Mouse (Mus musculus): ENCODE results near the gene E2f3.
A peak's percentile ranks its signal among the peaks of the same experiment; 100 is the strongest.

The E2f3 gene

GRCm38 (mm10) chr13:29919841-29920240 is 66.0 kb downstream of the E2f3 start:
- DNase-seq (ENCODE audit: extremely low spot score) = no peak

GRCm38 (mm10) chr13:29916561-29916960 is 69.3 kb downstream of the E2f3 start:
- no peak for DNase-seq (ENCODE audit: extremely low spot score)

DNA sequence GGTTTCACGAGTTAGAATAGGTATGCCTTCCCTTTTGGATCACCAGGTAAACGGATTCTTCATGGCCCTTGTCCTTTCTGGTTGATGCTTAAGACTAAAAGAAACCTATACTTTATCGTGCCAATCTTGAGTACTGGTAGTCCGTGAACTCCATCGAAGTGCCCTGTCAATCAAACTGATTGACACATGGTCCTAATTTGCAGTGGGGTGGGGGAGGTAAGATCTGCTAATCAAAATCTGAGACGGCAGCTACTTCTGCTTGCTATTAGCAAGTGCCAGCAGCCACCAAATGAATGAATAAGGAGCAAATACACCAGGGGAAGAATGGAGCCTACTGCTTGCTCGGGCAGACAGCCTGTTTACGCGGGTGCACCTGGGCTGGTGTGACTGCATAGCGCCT is 72.3 kb downstream of the E2f3 start:
- DNase-seq (ENCODE audit: extremely low spot score) = no peak

DNA sequence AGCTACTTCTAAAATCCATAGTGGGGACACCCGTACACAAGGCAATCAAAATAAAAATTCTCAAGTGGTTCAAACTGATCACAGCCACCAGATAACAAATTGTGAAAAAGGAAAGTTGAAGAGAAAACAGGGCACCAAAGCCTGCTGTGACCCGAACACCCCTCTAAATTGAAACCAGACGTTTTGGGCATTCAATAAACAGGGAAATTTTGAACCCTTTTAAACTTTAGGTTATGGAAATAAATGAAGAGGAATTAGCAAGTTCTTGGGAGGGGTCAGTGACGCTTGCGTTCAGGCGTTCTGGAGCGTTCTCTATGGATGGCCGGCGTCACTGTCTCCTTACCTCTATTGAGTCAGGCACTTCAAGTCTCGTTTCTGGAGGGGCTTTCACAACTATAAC is 72.8 kb downstream of the E2f3 start:
- DNase-seq (ENCODE audit: extremely low spot score) = no peak

DNA sequence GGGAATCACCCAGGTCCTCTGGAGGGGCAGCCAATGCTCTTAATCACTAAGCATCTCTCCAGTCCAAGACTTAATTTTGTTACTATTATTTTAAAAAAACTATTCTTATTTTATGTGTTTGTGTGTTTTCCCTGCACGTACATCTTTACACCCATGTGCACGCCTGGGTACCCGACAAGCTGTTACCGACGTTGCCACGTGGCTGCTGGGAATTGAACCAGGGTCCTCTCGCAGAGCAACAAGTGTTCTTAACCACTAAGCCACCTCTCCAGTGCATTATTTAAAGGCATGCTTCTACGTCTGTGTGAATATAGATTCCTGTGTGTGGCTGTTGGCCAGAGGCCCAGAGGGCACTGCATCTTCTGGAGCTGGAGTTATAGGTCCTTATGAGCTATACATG is 73.6 kb downstream of the E2f3 start:
- DNase-seq (ENCODE audit: extremely low spot score) = no peak

GRCm38 (mm10) chr13:29911141-29911540 is 74.7 kb downstream of the E2f3 start:
- no peak for DNase-seq (ENCODE audit: extremely low spot score)

DNA sequence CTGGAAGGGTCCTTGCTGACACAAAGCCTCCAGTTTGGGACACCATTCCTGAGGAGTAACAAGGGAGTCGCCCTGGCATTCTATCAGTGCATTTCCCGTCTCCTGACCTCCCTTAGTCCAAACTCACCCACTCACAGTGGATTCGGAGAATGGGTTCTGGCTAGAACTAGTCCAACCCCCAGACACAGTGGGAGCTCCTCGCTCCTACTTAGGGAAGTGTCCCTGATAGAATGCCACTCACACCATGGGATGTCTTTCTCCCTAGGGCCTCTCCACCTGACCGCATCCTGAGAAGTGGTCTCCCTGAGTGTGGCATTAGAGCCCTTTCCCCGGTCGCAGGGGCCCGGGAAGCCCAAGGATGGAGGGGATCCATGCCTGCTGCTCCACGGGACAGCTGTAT is 77.4 kb downstream of the E2f3 start:
- DNase-seq (ENCODE audit: extremely low spot score) = no peak

- DNase-seq (ENCODE audit: extremely low spot score) = no peak
Observed at GRCm38 (mm10) chr13:29907995-29908394, 77.9 kb downstream of the E2f3 start.

DNA sequence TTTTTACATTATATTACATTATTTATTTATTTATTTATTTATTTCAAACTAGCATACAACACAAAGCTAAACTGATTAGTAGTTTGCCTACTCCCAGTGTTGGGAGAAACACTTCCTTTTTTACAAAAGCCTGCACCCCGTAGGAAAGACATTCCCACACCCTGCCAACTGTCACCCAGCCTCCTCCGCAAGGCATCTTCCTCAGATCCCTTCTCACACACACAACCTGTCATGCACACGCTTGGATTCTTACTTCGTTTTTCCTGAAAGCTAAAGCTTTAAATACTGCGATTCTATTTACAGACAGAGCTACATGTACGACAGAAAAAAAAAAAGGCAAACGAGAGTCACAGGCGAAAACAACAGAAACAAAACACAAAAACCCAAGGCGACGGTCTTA is 79.1 kb downstream of the E2f3 start:
- DNase-seq (ENCODE audit: extremely low spot score) = no peak

- DNase-seq (ENCODE audit: extremely low spot score) = no peak
Observed at GRCm38 (mm10) chr13:29903341-29903740, 82.5 kb downstream of the E2f3 start.

DNA sequence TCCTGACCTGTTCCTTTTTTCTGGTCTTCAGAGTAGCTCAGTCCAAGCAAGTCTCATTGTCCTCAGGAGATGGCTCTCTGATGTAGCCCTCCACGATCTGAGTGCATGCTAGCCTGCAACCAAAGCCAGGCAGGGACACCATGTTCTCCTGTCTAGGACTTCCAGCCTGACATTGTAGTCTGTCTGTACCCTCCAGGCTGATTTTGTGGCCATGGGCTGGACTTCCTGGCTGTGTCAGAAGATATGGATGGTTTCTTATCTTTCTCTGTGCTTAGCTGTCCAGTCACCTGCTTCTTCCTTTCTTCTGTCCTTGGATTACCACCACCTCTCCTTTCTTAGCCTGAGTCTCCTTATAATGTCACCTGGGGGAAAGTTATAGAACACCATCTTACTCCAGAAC is 83.2 kb downstream of the E2f3 start:
- no peak for DNase-seq (ENCODE audit: extremely low spot score)

DNA sequence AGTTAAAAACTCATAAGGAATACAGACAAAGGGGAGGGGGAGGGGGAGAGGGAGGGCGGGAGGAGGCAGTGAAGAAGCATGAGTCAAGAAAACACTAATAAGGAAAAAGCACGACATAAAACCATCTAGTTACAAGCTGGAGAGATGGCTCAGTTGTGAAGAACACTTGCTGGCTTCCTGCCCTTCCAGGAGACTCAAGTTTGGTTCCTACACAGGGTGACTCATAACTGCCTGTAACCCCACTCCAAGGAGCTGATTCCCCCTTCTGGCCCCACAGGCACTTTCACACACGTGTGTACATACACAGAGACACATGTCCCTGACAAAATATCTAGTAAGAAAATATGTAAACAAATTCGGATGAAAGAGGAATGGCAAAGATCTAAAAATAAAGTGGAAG is 84.2 kb downstream of the E2f3 start:
- DNase-seq (ENCODE audit: extremely low spot score) = no peak

- DNase-seq (ENCODE audit: extremely low spot score) = no peak
Observed at GRCm38 (mm10) chr13:29866780-29867179, 119.1 kb downstream of the E2f3 start.

DNA sequence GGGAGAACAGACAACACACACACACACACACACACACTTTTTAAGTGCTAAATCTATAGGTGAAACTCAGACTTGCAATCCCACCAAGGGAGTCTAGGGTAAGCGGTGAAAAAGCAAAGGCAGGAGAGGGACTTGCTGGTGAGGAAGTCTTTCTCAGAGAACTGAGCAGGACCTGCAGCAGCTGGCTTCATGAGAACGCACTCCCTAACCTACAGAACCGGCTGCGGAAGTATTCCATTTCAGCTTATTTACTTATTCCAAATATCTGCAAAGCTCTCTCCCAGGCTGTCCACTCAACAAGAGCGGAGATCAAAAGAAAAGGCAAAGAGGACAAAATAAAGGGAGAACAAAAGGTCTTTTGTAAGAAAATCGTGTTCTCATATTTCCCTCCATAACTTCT is 121.5 kb downstream of the E2f3 start:
- peak; percentile 17 for DNase-seq (ENCODE audit: extremely low spot score)

DNA sequence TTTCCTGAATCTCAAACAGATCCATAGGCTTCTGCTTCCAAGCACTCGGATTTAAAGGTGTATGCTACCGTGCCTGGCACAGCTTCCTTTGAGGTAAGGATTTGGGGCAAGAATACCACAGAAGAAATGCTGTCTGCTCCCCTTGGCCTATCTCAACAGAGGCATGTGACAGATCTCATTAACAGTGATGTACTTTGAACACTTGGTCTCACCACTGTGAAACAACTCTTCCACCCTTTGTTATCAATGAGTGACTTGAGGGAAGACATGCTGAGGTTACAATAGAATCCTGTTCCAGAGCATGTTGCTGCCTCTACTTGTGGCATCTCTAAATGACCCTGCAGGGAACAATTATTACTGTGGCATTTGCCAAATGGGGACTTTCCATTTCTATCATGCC is 125.8 kb downstream of the E2f3 start:
- no peak for DNase-seq (ENCODE audit: extremely low spot score)

- DNase-seq (ENCODE audit: extremely low spot score) = peak; percentile 15
Observed at GRCm38 (mm10) chr13:29857436-29857835, 128.4 kb downstream of the E2f3 start.
